Mouse (Mus musculus): ENCODE data around the gene C1qtnf12. TPM values are rescaled to one million over a fixed set of nuclear protein-coding genes. Genes with fewer than 3 reads are reported as not detected.

Gene C1qtnf12
- polyA plus RNA-seq, 1 experiment, result 16.8 TPM

- 90% methylated on average over 4 of the region's 4 CpGs for WGBS
These were observed 46.3 kb downstream of the C1qtnf12 start for GRCm38 (mm10) chr4:156008369-156008768.

GRCm38 (mm10) chr4:156013637-156014036 is 51.5 kb downstream of the C1qtnf12 start, which contains the start of gene Tnfrsf4:
TSS of gene Tnfrsf4 (plus strand) at chr4:156013843.
- 88% methylated on average over 8 of the region's 8 CpGs for WGBS
- Histone ChIP-seq H3K4me3 (replicated peaks; ENCODE audit: insufficient read depth, low read depth, low read length) (no peak within 1 kb of the TSS), H3K27me3 (ENCODE audit: control insufficient read depth, insufficient read depth, low read length) (no peaks in the 10 kb centered on the region), H3K4me1 (ENCODE audit: control insufficient read depth, insufficient read depth, low read length) (no peaks in the 10 kb centered on the region), H3K27ac (ENCODE audit: insufficient read depth, low read length) (no peak within 1 kb of the TSS)
- TF ChIP-seq POLR2A (IDR thresholded peaks at IDR 0.05; ENCODE audit: borderline replicate concordance, insufficient read depth, low read length) (no peak), CTCF (IDR thresholded peaks at IDR 0.05; ENCODE audit: borderline replicate concordance, insufficient read depth, low read depth, low read length) (no peak)
- DNase-seq, result no peak

More at GRCm38 (mm10) chr4:156008369-156008768, 46.3 kb downstream of the C1qtnf12 start:
- TF ChIP-seq CTCF (IDR thresholded peaks at IDR 0.05; ENCODE audit: borderline replicate concordance, insufficient read depth, low read depth, low read length) (no peak), POLR2A (IDR thresholded peaks at IDR 0.05; ENCODE audit: borderline replicate concordance, insufficient read depth, low read length) (no peak)
- no peak overlapping the region for H3K27ac ChIP-seq (ENCODE audit: insufficient read depth, low read length)
- H3K27me3 ChIP-seq (ENCODE audit: control insufficient read depth, insufficient read depth, low read length), result no peaks in the 10 kb centered on the region
- no peak overlapping the region for H3K4me3 ChIP-seq (replicated peaks; ENCODE audit: insufficient read depth, low read depth, low read length)
- no peak for DNase-seq
- no peaks in the 10 kb centered on the region for H3K4me1 ChIP-seq (ENCODE audit: control insufficient read depth, insufficient read depth, low read length)

GRCm38 (mm10) chr4:156014436-156014835 is 52.3 kb downstream of the C1qtnf12 start:
- H3K4me3 ChIP-seq (replicated peaks; ENCODE audit: insufficient read depth, low read depth, low read length), result no peak overlapping the region
- WGBS, result 97% methylated on average over 2 of the region's 2 CpGs
- TF ChIP-seq POLR2A (IDR thresholded peaks at IDR 0.05; ENCODE audit: borderline replicate concordance, insufficient read depth, low read length) (no peak), CTCF (IDR thresholded peaks at IDR 0.05; ENCODE audit: borderline replicate concordance, insufficient read depth, low read depth, low read length) (no peak)
- no peaks in the 10 kb centered on the region for H3K4me1 ChIP-seq (ENCODE audit: control insufficient read depth, insufficient read depth, low read length)
- H3K27ac ChIP-seq (ENCODE audit: insufficient read depth, low read length), result no peak overlapping the region
- no peaks in the 10 kb centered on the region for H3K27me3 ChIP-seq (ENCODE audit: control insufficient read depth, insufficient read depth, low read length)
- no peak for DNase-seq

Other genes with a start within 250 kb of the C1qtnf12 start
- 123 and 133 TPM in 2 replicates for gene Tmem240, start 227.5 kb upstream of the C1qtnf12 start, polyA plus RNA-seq (2012; rRNA removed)
- 114 and 123 TPM in 2 replicates for gene Atad3a, start 201.2 kb upstream of the C1qtnf12 start, polyA plus RNA-seq (2012; rRNA removed)
- 33.8 and 35.4 TPM in 2 replicates for gene Vwa1, start 187.6 kb upstream of the C1qtnf12 start, polyA plus RNA-seq (2012; rRNA removed)
- gene Tmem88b, start 176.4 kb upstream of the C1qtnf12 start, polyA plus RNA-seq (2012; rRNA removed), result 61.7 and 81.7 TPM in 2 replicates
- gene Ankrd65, start 171.9 kb upstream of the C1qtnf12 start, polyA plus RNA-seq (2012; rRNA removed), result 0.13 and 0.16 TPM in 2 replicates
- gene Mrpl20, start 159.4 kb upstream of the C1qtnf12 start, polyA plus RNA-seq (2012; rRNA removed), result 109 TPM in 2 replicates
- gene Ccnl2, start 149.8 kb upstream of the C1qtnf12 start, polyA plus RNA-seq (2012; rRNA removed), result 171 and 172 TPM in 2 replicates
- 155 and 159 TPM in 2 replicates for gene Aurkaip1, start 131.0 kb upstream of the C1qtnf12 start, polyA plus RNA-seq (2012; rRNA removed)
- gene Mxra8, start 122.6 kb upstream of the C1qtnf12 start, polyA plus RNA-seq (2012; rRNA removed), result 23.8 and 29.7 TPM in 2 replicates
- gene Dvl1, start 114.9 kb upstream of the C1qtnf12 start, polyA plus RNA-seq (2012; rRNA removed), result 160 and 163 TPM in 2 replicates
- gene Tas1r3, start 99.0 kb upstream of the C1qtnf12 start, polyA plus RNA-seq (2012; rRNA removed), result 0.87 and 1.0 TPM in 2 replicates
- gene Cptp, start 92.9 kb upstream of the C1qtnf12 start, polyA plus RNA-seq (2012; rRNA removed), result 40.5 and 45.1 TPM in 2 replicates
- 50.1 and 52.2 TPM in 2 replicates for gene Ints11, start 92.8 kb upstream of the C1qtnf12 start, polyA plus RNA-seq (2012; rRNA removed)
- 69.9 and 70.1 TPM in 2 replicates for gene Pusl1, start 70.5 kb upstream of the C1qtnf12 start, polyA plus RNA-seq (2012; rRNA removed)
- gene Acap3, start 70.5 kb upstream of the C1qtnf12 start, polyA plus RNA-seq (2012; rRNA removed), result 98.5 and 99.2 TPM in 2 replicates
- 78.4 and 83.8 TPM in 2 replicates for gene Ube2j2, start 18.5 kb upstream of the C1qtnf12 start, polyA plus RNA-seq (2012; rRNA removed)
- 10.8 and 11.4 TPM in 2 replicates for gene B3galt6, start 30.3 kb downstream of the C1qtnf12 start, polyA plus RNA-seq (2012; rRNA removed)
- gene Sdf4, start 30.6 kb downstream of the C1qtnf12 start, polyA plus RNA-seq (2012; rRNA removed), result 136 and 142 TPM in 2 replicates
- 3.6 and 5.2 TPM in 2 replicates for gene Tnfrsf4, start 51.5 kb downstream of the C1qtnf12 start, polyA plus RNA-seq (2012; rRNA removed)
- 0.10 and 0.11 TPM in 2 replicates for gene Tnfrsf18, start 63.8 kb downstream of the C1qtnf12 start, polyA plus RNA-seq (2012; rRNA removed)
- 0.11 and 0.32 TPM in 2 replicates for gene Ttll10, start 97.1 kb downstream of the C1qtnf12 start, polyA plus RNA-seq (2012; rRNA removed)
- gene 9430015G10Rik, start 147.7 kb downstream of the C1qtnf12 start, polyA plus RNA-seq (2012; rRNA removed), result 32.6 and 34.3 TPM in 2 replicates
- gene Rnf223, start 168.2 kb downstream of the C1qtnf12 start, polyA plus RNA-seq (2012; rRNA removed), result 2.0 and 2.1 TPM in 2 replicates
- 109 and 111 TPM in 2 replicates for gene Agrn, start 235.2 kb downstream of the C1qtnf12 start, polyA plus RNA-seq (2012; rRNA removed)
- 3.5 and 4.8 TPM in 2 replicates for gene Isg15, start 238.5 kb downstream of the C1qtnf12 start, polyA plus RNA-seq (2012; rRNA removed)
- 6.6 and 6.8 TPM in 2 replicates for gene AW011738, start 241.0 kb downstream of the C1qtnf12 start, polyA plus RNA-seq (2012; rRNA removed)

All from cerebellum, adult 2 months (tissue).